Mouse (Mus musculus) central nervous system, embryonic 18 days (tissue): ENCODE results near the gene Spata6. TPM values are rescaled to one million over a fixed set of nuclear protein-coding genes. Genes with fewer than 3 reads are reported as not detected.

Experiments
- polyA plus RNA-seq: library from polyadenylated mRNA; depleted of rRNA; stranded (reverse); fragments of >200 nt; gene quantifications from 2 replicates; pipeline ENCODE4 v1.2.3, GENCODE M21; 2012; rRNA removed

The Spata6 gene
- 8.5 and 10.6 TPM in 2 replicates for polyA plus RNA-seq

DNA sequence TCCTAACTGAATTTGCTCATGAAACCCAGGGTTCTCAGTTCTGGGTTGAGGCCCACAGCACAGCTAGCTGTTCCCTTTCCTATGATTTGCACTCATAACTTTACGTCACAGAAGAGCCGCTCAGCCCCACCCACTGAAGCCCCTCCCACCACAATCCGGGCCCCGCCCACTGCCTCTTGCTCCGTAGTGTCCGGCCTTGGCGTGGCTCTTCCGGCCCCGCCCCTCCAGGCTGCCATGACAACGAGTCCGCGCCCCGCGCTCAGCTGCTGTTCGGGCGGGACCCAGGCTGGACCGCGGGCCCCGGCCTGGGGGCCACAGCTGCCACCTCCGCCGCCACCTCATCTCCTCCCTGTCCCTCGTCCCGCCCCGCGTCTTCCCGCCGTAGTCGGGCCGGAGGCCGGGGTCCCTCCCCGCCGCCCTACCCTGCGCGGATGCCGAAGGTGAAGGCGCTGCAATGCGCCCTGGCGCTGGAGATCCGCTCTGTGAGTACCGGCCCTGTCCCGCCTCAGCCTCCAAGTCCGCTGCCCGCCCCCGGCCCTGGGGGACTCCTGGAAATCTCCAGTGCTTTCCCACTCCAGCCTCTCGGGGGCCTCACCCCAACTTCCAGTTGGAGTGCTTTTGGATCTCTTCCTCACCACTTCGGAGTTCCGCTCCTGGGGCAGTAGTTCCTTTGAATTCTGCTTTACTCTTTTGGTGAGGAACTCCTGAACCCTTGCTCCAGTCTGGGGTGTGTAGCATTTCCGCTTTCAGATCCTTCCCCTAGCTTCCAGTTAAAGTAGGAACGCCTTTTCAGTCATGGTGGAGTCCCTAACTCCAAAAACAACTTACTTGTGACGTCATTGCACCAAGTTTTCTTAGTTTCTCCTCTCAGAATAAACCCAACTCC, at the start of gene Spata6:
Gene Spata6, plus strand, starts transcription at position 209 of the 886 bp plus-strand sequence.

Other genes with a start within 250 kb of the Spata6 start
- not detected in 2 replicates for gene Slc5a9, start 182.9 kb downstream of the Spata6 start, polyA plus RNA-seq
- gene Skint8, start 199.4 kb downstream of the Spata6 start, polyA plus RNA-seq, result not detected in 2 replicates